Mouse (Mus musculus) stomach, postnatal 0 days (tissue): ENCODE measurements around the gene Nfe2l3.

Source experiments
- CTCF ChIP-seq: IDR thresholded peaks from 2 replicates; pipeline ENCODE4 v1.5.1; 2016; ENCODE audit warnings: antibody characterized with exemption, low read depth, mild to moderate bottlenecking, moderate library complexity
- EP300 ChIP-seq: optimal IDR thresholded peaks from 2 replicates; pipeline ENCODE3; 2016; ENCODE audit warnings: antibody characterized with exemption

- no peak for TF ChIP-seq EP300
- no peak for TF ChIP-seq CTCF
Measured at GRCm38 (mm10) chr6:51497321-51498111, 65.0 kb downstream of the Nfe2l3 start.
